Mouse (Mus musculus): ENCODE data around the gene L1td1. TPM values are rescaled to one million over a fixed set of nuclear protein-coding genes. Genes with fewer than 3 reads are reported as not detected.

The L1td1 gene
- total RNA-seq, 2 experiments from 2014 or later: not detected

Other genes with a start within 250 kb of the L1td1 start
- 1 to 10 TPM; 1.9 to 4.8 TPM for gene Kank4, start 90.8 kb downstream of the L1td1 start, total RNA-seq (2021)
- not detected for gene I0C0044D17Rik, start 97.1 kb downstream of the L1td1 start, total RNA-seq (2021)
- 10 to 100 TPM; 11.7 TPM for gene Usp1, start 197.1 kb downstream of the L1td1 start, total RNA-seq (2021)

Data from gastrocnemius, postnatal 14 days (tissue).